12 mouse cellular contexts compared by ENCODE assay signal in genomic region chr9:59288685-59289410, GRCm38 (mm10). TPM values are rescaled to one million over a fixed set of nuclear protein-coding genes. Genes with fewer than 3 reads are reported as not detected.
DNase-seq lines count a peak whose midpoint lies in the region; ATAC-seq lines count a peak whose summit lies in the region.
"Had no signal": no experiment of that assay in that cellular context is flagged by ENCODE, and none has a peak within 500 bp of the region (broad histone marks: within the 10 kb centered on the region; RNA-seq: fewer than 3 reads in every experiment).

No protein-coding gene starts in this region.

- peaks cover 34% of the 10 kb centered on the region for H3K4me1 ChIP-seq in heart, embryonic 10.5 days
- peaks cover 47% of the 10 kb centered on the region for H3K4me1 ChIP-seq in limb, embryonic 12.5 days (replicated peaks)

- peak overlapping the region; percentile 27 for H3K4me2 ChIP-seq in limb, embryonic 12.5 days
- H3K4me2 ChIP-seq: hindbrain, embryonic 15.5 days had no signal

- no peak for DNase-seq in heart, embryonic 10.5 days (ENCODE audit: low spot score)
- no peak for DNase-seq in heart, adult 9 months (ENCODE audit: low spot score in 2 of 2)
- peak; percentile 26 for DNase-seq in testis, postnatal 10 days (ENCODE audit: low spot score)
- no peak for DNase-seq in testis, postnatal 14 days (ENCODE audit: low spot score)
- DNase-seq in right cerebral cortex, adult 18-20 months: no peak
- no peak for DNase-seq in layer of hippocampus, postnatal 10 days (ENCODE audit: low spot score in 2 of 2)
- DNase-seq in retina, embryonic 14.5 days (ENCODE audit: low spot score): no peak
- DNase-seq: gastrocnemius, postnatal 36 days had no signal

- H3K9me3 ChIP-seq in heart, embryonic 10.5 days: no peaks in the 10 kb centered on the region
- H3K9me3 ChIP-seq in limb, embryonic 12.5 days: no peaks in the 10 kb centered on the region
- H3K9me3 ChIP-seq: hindbrain, embryonic 15.5 days had no signal

- 0 out of 2 replicates have a peak, but pooled peaks have one; percentile 18 for ATAC-seq in limb, embryonic 12.5 days (ENCODE audit: insufficient number of reproducible peaks, insufficient read depth, low FRiP score, low TSS enrichment, low read depth)
- ATAC-seq: lung, postnatal 0 days had no signal

- H3K4me3 ChIP-seq in heart, embryonic 10.5 days: no peak overlapping the region
- H3K4me3 ChIP-seq in limb, embryonic 12.5 days (replicated peaks): no peak overlapping the region
- H3K4me3 ChIP-seq: hindbrain, embryonic 15.5 days; myocyte had no signal

- WGBS in heart, embryonic 10.5 days: 48% methylated on average over 3 of the region's 3 CpGs
- WGBS in limb, embryonic 12.5 days: 34% methylated on average over 3 of the region's 3 CpGs

- no peaks in the 10 kb centered on the region for H3K36me3 ChIP-seq in heart, embryonic 10.5 days
- no peaks in the 10 kb centered on the region for H3K36me3 ChIP-seq in limb, embryonic 12.5 days
- H3K36me3 ChIP-seq: hindbrain, embryonic 15.5 days had no signal

- no peaks in the 10 kb centered on the region for H3K27me3 ChIP-seq in heart, embryonic 10.5 days (ENCODE audit: insufficient read depth, poor library complexity, severe bottlenecking)
- H3K27me3 ChIP-seq in limb, embryonic 12.5 days: no peaks in the 10 kb centered on the region
- H3K27me3 ChIP-seq: hindbrain, embryonic 15.5 days had no signal

- H3K9ac ChIP-seq in limb, embryonic 12.5 days (replicated peaks): no peak overlapping the region
- H3K9ac ChIP-seq: hindbrain, embryonic 15.5 days had no signal

- peak overlapping the region; percentile 67 for H3K27ac ChIP-seq in heart, embryonic 10.5 days
- peak overlapping the region; percentile 97 for H3K27ac ChIP-seq in limb, embryonic 12.5 days
- H3K27ac ChIP-seq: hindbrain, embryonic 15.5 days had no signal

RNA-seq across cellular contexts. Expression of gene Adpgk, which starts 2.5 kb away (rescaled TPM):
- 31.7 and 38.4 TPM in 2 replicates for polyA plus RNA-seq in heart, embryonic 10.5 days (2016; fragmentation: Nextera tagmentation; extraction: Ambion mirVana)
- 47.4 and 49.5 TPM in 2 replicates for polyA plus RNA-seq in limb, embryonic 12.5 days (2016; fragmentation: Nextera tagmentation; extraction: Ambion mirVana)
- total RNA-seq in layer of hippocampus, postnatal 10 days (2021): 10 to 100 TPM; 19.6 to 20.8 TPM
